Mouse (Mus musculus): ENCODE data around the gene Plxna3.
"Not testable (repeated sequence)": the region's sequence is repeated elsewhere in the genome, so short reads cannot be mapped to it uniquely, and the experiment has no call there.

Gene Plxna3

GRCm38 (mm10) chrX:74328725-74329161, at the start of gene Plxna3:
Plxna3 (plus strand) TSS chrX:74329066.
- peak; percentile 59 for DNase-seq (ENCODE audit: low spot score)

- DNase-seq (ENCODE audit: low spot score), result no peak
Observed at GRCm38 (mm10) chrX:74281041-74281731, 47.7 kb upstream of the Plxna3 start.

DNA sequence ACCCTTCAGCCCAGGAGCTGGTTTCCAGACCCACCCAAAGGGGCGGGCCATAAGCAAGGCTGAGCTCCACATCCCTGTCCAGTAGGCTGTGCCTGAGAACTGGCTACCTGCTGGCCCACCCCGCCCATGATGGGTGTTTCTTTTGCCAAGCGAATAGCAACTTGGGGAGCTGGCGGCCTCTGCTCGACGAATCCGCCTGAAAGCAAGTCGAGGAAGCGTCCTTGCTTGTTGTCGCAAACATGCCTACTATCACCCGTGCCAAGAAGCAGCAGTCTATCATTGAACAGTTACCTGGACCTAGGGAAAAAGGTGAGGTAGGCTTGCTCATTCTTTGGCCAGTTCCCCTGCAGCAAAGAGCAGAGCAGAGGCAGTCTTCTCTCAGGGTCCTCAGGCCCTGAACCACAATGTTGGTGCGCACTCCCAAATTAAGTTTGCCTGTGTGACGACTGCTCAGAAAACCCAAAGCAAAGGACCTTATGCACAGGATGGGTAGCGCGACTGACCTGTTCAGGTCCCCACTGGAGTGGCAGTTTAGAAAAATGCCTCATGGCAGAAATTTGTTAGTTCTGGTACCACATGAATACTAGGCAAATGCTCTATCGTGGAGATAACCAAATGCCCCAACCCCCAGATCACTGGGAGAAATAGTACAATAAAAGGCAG, 47.0 kb upstream of the Plxna3 start, which contains the start of the genes Taz and Dnase1l1:
Gene Taz, plus strand, starts transcription at position 181 of the 663 bp plus-strand sequence.
Gene Dnase1l1, minus strand, starts transcription at position 606 of the 663 bp plus-strand sequence.
- peak; percentile 89 for DNase-seq (ENCODE audit: low spot score)

DNA sequence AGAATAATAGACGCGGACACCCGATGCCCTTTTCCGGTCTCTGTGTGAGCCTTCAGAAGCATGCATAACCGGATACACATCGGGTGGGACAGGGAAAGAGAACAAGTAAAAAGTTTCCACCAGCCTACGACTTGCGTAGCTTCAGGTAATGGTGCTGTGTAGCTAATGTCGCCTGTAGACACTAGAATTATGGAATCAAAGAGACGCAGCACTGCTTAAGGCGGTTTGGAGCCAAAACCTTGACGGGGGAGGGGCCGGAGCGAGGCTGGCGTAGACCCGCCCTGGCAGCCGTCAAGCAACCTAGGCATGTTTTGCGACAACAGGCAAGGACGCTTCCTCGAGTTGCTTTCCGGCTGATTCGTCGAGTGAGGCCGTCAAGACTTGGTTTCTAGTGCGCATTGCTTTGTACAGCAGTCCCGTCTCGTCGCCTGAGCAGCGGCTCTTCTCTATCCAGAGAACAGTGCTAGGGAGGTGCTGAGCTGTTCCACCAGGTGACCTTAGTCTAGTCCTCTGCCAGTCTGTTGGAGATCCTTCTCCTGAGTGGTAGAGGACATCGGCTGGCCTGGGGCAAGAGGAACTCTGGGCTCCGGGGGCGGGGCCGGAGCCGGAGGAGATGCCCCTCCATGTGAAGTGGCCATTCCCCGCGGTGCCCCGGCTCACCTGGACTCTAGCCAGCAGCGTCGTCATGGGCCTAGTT, 46.3 kb upstream of the Plxna3 start:
- DNase-seq (ENCODE audit: low spot score), result peak; percentile 80

DNA sequence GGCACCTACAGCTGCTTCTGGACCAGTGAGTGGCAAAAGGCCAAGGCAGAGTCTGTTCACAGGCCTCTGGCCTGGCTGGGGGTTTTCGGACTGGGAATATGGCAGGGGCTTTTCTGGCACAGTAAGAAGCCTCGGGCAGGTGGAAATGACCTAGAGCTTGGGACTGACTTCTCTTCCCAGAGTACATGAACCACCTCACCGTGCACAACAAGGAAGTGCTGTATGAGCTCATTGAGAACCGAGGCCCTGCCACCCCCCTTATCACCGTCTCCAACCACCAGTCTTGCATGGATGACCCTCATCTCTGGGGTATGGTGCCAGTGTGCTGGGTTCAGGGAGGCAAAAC, 45.8 kb upstream of the Plxna3 start:
- no peak for DNase-seq (ENCODE audit: low spot score)

GRCm38 (mm10) chrX:74293431-74293830, 35.4 kb upstream of the Plxna3 start:
- no peak for DNase-seq (ENCODE audit: low spot score)

DNA sequence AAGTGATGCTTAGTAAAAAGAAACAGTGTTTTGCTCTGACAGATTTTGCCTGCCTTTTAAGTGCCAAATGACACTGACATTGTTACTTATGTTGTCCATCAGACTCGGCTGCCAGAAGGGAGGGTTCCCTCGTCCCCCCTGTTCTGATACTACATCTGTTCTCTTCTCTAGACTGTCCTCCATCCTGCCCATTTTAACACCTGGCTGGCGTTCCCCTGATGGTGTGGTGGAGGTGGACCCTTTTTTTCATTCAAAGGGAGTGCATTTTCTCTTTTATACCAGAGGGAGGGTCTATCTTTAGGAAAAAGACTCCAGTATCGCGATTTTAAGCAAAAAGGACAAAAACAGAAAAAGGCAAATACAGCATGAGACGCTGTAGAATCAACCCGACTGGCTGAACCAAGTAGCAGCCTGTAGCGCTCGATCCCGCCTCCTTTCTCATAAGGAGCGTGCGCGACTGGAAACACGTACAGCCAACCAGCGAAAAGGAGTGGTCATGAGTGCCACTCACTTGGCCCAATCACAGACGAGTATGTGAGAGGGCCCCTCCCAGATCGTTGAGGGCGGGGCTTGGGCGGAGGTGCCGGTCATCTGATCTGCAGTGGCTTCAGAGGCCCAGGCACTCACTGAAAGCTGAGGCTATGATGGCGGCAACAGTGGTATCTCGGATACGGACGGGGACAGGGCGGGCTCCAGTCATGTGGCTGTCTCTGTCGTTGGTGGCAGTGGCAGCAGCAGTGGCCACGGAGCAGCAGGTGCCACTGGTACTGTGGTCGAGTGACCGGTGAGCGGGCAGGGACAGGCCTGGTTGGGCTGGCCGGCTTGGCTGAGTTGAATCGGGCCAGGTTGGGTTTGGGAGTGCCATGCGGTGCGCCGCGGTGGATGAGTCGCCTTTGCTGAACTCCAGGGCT, 32.1 kb upstream of the Plxna3 start, which contains the start of gene Atp6ap1:
Gene Atp6ap1, plus strand, starts transcription at position 560 of the 911 bp plus-strand sequence.
- peak; percentile 91 for DNase-seq (ENCODE audit: low spot score)

- DNase-seq (ENCODE audit: low spot score), result no peak
Observed at GRCm38 (mm10) chrX:74298348-74298747, 30.5 kb upstream of the Plxna3 start.

- no peak for DNase-seq (ENCODE audit: low spot score)
Observed at GRCm38 (mm10) chrX:74299721-74300120, 29.1 kb upstream of the Plxna3 start.

GRCm38 (mm10) chrX:74304867-74305700, 23.8 kb upstream of the Plxna3 start, which contains the start of gene Gdi1:
Gdi1 (plus strand) TSS chrX:74304998.
- peak; percentile 35 for DNase-seq (ENCODE audit: low spot score)

DNA sequence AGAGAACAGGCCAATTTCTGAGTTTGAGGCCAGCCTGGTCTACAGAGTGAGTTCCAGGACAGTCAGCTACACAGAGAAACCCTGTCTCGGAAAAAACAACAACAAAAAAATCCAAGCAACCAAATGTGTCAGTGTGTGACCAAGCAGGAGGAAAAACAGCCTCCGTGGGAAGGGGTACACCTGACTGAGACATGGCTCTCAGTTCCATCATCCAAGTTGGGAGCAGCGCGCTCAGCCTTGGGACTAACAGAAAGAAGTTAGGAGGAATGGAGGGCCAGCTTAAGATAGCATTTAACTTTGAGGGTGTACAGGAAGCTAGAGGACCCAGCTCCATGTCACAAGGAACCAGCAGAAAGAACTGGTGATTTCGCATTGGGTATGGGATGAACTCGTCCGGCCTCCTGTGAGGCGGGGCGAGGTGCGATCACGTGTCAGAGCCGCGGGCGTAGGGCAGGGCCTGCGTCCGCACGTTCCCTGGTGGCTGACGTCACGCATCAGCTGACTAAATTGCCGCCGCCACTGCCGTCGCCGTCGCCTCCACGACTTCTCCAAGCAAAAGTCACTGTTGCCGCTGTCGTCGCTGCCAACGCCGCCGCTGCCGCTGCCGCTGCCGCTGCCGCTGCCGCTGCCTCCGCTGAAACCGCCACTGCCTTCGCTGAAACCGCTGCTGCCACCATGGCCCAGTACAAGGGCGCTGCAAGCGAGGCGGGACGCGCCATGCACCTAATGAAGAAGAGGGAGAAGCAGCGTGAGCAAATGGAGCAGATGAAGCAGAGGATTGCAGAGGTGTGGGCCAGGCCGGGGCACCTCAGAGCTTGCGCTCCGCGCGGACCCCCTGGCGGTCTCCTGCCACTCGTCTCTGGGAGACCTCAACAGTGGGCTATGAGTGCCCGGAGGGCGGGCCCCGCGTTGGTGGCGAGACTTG, 16.1 kb upstream of the Plxna3 start, which contains the start of gene Fam50a:
Gene Fam50a, plus strand, starts transcription at position 494 of the 925 bp plus-strand sequence.
- peak; percentile 78 for DNase-seq (ENCODE audit: low spot score)

DNA sequence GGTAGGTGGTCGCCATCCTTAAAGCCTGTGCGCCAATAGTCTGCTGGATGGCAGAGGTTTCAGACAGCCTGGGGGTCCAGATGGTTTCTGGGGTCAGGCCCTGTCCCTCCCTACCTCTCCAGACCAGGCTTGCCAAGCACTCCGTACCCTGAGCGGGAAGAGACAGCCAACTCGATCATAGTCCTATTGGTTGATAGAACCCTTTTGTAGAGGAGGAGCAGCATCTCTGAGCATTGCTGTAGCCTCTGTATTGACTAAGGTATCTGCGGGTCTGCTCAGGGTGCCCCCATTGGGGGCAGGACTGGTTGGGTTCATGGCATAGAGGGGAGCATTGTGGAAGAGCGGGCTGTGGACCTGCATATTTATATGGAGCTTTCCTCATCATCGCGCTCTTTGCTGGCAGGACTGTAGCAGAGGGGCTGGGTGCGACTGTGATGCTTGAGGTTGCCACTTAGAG, 377 bp downstream of the Plxna3 start:
- DNase-seq (ENCODE audit: low spot score), result no peak

DNA sequence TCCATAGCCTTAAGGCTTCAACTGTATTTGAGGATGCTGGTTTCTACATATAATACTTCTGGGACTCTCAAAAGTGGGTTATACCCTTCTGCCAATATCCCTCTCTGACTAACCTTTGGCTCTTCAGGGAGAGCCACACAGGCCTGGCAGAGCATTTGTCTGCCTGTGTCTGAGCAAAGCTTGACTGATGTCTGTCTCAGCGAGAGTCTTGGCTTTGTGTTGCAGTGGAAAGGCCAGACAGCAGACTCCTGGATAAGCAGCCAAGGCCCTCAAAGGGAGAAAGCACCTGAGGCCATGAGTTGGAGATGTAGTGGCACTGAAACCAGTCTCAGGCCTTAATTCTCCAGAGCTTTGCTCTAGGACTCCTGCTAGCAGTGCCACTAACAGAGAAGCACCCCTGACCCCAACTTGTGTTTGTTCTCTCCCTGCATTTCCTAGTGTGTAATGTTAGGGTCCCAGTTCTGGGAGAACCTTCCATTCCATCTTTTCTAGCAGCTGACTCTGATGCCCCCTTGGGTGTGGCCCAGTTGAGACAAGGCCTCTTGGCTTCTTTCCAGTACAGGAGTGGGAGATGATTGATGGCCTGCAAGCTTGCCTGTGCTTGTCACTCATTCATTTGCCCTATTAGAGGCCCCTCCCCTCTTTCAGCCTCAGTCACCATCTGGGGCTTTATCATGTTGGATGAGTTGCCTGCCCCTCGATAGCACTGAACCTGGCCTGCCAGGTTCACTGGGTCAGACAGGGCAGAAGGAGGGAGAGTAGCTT, 1.5 kb downstream of the Plxna3 start:
- no peak for DNase-seq (ENCODE audit: low spot score)

GRCm38 (mm10) chrX:74352645-74353466, 24.0 kb downstream of the Plxna3 start:
- DNase-seq (ENCODE audit: low spot score), result no peak

DNA sequence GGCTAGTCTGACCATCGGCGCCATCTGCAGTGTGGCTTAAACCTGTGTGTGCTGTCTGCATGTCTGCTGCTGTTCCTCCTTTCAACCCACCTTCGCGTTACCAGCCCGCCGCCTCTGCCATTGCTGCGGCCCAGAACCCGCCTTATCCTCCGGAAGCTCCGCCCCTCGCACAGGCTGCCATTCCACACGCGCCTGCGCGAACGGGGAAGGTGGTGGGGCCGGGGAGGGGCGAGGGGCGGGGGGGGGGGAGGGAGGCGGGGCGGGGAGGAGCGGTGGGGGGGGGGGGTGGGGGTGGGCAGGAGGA, 24.6 kb downstream of the Plxna3 start, which contains the start of gene Lage3:
Gene Lage3, minus strand, starts transcription at position 152 of the 304 bp plus-strand sequence.
- DNase-seq (ENCODE audit: low spot score), result peak; percentile 69

DNA sequence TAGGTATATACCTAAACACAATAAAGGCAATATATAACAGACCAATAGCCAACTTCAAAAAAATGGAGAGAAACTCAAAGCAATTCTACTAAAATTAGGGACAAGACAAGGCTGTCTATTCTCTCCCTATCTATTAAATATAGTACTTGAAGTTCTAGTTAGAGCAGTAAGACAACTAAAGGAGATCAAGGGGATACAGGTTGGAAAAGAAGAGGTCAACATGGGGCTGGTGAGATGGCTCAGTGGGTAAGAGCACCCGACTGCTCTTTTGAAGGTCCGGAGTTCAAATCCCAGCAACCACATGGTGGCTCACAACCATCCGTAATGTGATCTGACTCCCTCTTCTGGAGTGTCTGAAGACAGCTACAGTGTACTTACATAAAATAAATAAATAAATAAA, 28.2 kb downstream of the Plxna3 start:
- DNase-seq (ENCODE audit: low spot score), result not testable (repeated sequence)

- no peak for DNase-seq (ENCODE audit: low spot score)
Observed at GRCm38 (mm10) chrX:74359171-74359570, 30.3 kb downstream of the Plxna3 start.

DNA sequence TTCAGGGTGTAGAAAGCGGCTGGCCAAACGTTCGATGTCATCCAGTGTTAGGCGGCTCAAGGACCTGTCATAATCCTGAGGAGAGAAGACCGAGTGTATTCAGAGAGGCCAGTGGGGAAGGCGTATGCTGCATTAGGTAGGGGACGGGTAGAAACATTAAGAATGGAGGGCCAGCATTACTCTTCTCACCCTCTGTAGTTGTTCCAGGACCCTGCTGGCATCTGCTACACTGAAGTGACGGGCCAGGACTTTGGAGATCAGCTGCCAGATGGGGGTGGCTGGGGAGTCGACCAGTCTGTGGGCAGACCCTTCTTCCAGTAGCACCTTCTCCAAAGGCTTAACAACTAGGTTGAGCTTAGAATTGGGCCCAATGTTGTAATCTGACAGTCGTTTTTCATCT, 38.6 kb downstream of the Plxna3 start:
- no peak for DNase-seq (ENCODE audit: low spot score)
